Mouse (Mus musculus): ENCODE measurements around the gene Dcaf8.
"Not testable (repeated sequence)": the region's sequence is repeated elsewhere in the genome, so short reads cannot be mapped to it uniquely, and the experiment has no call there.

Gene Dcaf8

GRCm38 (mm10) chr1:172219451-172220406, 71.8 kb downstream of the Dcaf8 start, which contains the start of gene Casq1:
TSS of gene Casq1 (minus strand) at chr1:172219868.
- DNase-seq: no peak

GRCm38 (mm10) chr1:172220414-172220813, 72.5 kb downstream of the Dcaf8 start:
- DNase-seq: no peak

- DNase-seq: no peak
Measured at GRCm38 (mm10) chr1:172221297-172222063, 73.6 kb downstream of the Dcaf8 start.

- DNase-seq: no peak
Measured at GRCm38 (mm10) chr1:172228209-172228608, 80.3 kb downstream of the Dcaf8 start.

GRCm38 (mm10) chr1:172229215-172229614, 81.3 kb downstream of the Dcaf8 start:
- no peak for DNase-seq

- DNase-seq: no peak
Measured at GRCm38 (mm10) chr1:172240945-172241708, 93.2 kb downstream of the Dcaf8 start.

- DNase-seq: no peak
Measured at GRCm38 (mm10) chr1:172242401-172242800, 94.5 kb downstream of the Dcaf8 start.

GRCm38 (mm10) chr1:172243547-172244205, 95.8 kb downstream of the Dcaf8 start:
- no peak for DNase-seq

- DNase-seq: not testable (repeated sequence)
Measured at GRCm38 (mm10) chr1:172244645-172245044, 96.8 kb downstream of the Dcaf8 start.
